Mouse (Mus musculus): ENCODE measurements around the gene Rhobtb3.
A peak's percentile ranks its signal among the peaks of the same experiment; 100 is the strongest.

The Rhobtb3 gene

GRCm38 (mm10) chr13:75943189-75944043 is at the start of gene Rhobtb3:
Rhobtb3 (minus strand) TSS chr13:75943925.
- DNase-seq (ENCODE audit: low spot score), result peak; percentile 67

- DNase-seq (ENCODE audit: low spot score), result peak; percentile 20
These were observed 48.7 kb upstream of the Rhobtb3 start for GRCm38 (mm10) chr13:75992169-75993028.

GRCm38 (mm10) chr13:75988096-75988495 is 44.4 kb upstream of the Rhobtb3 start:
- peak; percentile 69 for DNase-seq (ENCODE audit: low spot score)

GRCm38 (mm10) chr13:75981901-75982300 is 38.2 kb upstream of the Rhobtb3 start:
- DNase-seq (ENCODE audit: low spot score), result no peak

GRCm38 (mm10) chr13:75976649-75977048 is 32.9 kb upstream of the Rhobtb3 start:
- no peak for DNase-seq (ENCODE audit: low spot score)

- no peak for DNase-seq (ENCODE audit: low spot score)
These were observed 32.5 kb upstream of the Rhobtb3 start for GRCm38 (mm10) chr13:75976218-75976617.

GRCm38 (mm10) chr13:75975629-75976028 is 31.9 kb upstream of the Rhobtb3 start:
- DNase-seq (ENCODE audit: low spot score), result no peak

GRCm38 (mm10) chr13:75974481-75974880 is 30.8 kb upstream of the Rhobtb3 start:
- no peak for DNase-seq (ENCODE audit: low spot score)

- DNase-seq (ENCODE audit: low spot score), result no peak
These were observed 23.1 kb upstream of the Rhobtb3 start, which contains the start of gene Spata9 for GRCm38 (mm10) chr13:75966850-75967249. Spata9 (plus strand) TSS chr13:75967150.

- no peak for DNase-seq (ENCODE audit: low spot score)
These were observed 11.8 kb upstream of the Rhobtb3 start for GRCm38 (mm10) chr13:75955357-75955992.

- DNase-seq (ENCODE audit: low spot score), result no peak
These were observed 6.6 kb upstream of the Rhobtb3 start for GRCm38 (mm10) chr13:75950295-75950694.

GRCm38 (mm10) chr13:75944044-75944820 is 507 bp upstream of the Rhobtb3 start:
- DNase-seq (ENCODE audit: low spot score), result no peak

GRCm38 (mm10) chr13:75942731-75943130 is 994 bp downstream of the Rhobtb3 start:
- peak; percentile 55 for DNase-seq (ENCODE audit: low spot score)

GRCm38 (mm10) chr13:75941518-75942295 is 2.0 kb downstream of the Rhobtb3 start:
- DNase-seq (ENCODE audit: low spot score), result peak; percentile 11

- DNase-seq (ENCODE audit: low spot score), result no peak
These were observed 2.8 kb downstream of the Rhobtb3 start for GRCm38 (mm10) chr13:75940791-75941517.

GRCm38 (mm10) chr13:75938866-75939265 is 4.9 kb downstream of the Rhobtb3 start:
- no peak for DNase-seq (ENCODE audit: low spot score)

GRCm38 (mm10) chr13:75933287-75933686 is 10.4 kb downstream of the Rhobtb3 start:
- DNase-seq (ENCODE audit: low spot score), result no peak

GRCm38 (mm10) chr13:75931073-75931472 is 12.7 kb downstream of the Rhobtb3 start:
- DNase-seq (ENCODE audit: low spot score), result peak; percentile 31

- DNase-seq (ENCODE audit: low spot score), result no peak
These were observed 13.1 kb downstream of the Rhobtb3 start for GRCm38 (mm10) chr13:75930660-75931059.

- DNase-seq (ENCODE audit: low spot score), result no peak
These were observed 13.7 kb downstream of the Rhobtb3 start for GRCm38 (mm10) chr13:75930023-75930422.

Measured in MN1 (cell line).